Mouse (Mus musculus): ENCODE data around the gene Krt42.

DNA sequence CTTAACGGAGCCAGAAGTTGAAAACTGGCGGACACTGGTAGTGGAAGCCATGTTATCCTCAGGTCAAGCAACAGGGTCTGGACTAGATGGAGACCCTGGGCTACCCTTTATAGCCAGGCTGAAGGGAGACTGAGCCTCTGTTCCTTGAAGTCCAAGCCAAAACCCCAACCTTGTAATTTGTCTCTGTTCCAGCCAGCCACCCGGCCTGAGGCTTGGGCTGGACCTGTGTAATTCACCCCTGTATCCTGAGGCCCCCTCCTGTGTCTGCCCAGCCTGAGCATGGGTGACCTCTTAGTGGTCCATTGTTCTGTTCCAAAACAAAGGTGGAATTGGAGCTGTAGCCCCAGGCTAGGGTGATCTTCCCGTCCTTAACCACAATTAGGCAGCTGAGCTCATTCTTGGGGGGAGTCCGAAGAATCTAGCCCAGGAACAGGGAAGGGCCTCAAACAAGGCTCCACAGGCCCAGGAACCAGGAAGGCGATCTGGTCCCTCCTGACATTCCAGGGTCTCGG, at the start of gene Krt42:
- TF ChIP-seq CTCF (IDR thresholded peaks at IDR 0.05; ENCODE audit: insufficient read depth, low read length) (no peak), POLR2A (IDR thresholded peaks at IDR 0.05; ENCODE audit: borderline replicate concordance, extremely low read depth, low read depth, low read length) (no peak)

Measured in lung, adult 2 months (tissue).